Mouse (Mus musculus) embryonic facial prominence, embryonic 13.5 days (tissue): Measurements from ENCODE around the gene Sfxn1. TPM values are rescaled to one million over a fixed set of nuclear protein-coding genes. Genes with fewer than 3 reads are reported as not detected.

Source experiments
- ATAC-seq: fragments of 200-750 bp; cut with Nextera tagmentation; 2 replicates; pipeline ENCODE4 v1.8.0; 2017; ENCODE audit warnings: low read depth; ENCODE audit not compliant: insufficient number of reproducible peaks, insufficient read depth, low FRiP score, low TSS enrichment
- H3K27ac ChIP-seq: fragments of 300-500 bp; sonication (generic); 2 replicates; pipeline ENCODE4 v1.5.1; 2015; ENCODE audit warnings: moderate library complexity, mild to moderate bottlenecking, inconsistent platforms
- H3K27me3 ChIP-seq: fragments of 300-500 bp; sonication (generic); 2 replicates; pipeline ENCODE4 v1.6.1; 2015; ENCODE audit warnings: mild to moderate bottlenecking, inconsistent platforms
- H3K36me3 ChIP-seq: fragments of 300-500 bp; sonication (generic); 2 replicates; pipeline ENCODE4 v1.6.1; 2015; ENCODE audit warnings: mild to moderate bottlenecking, inconsistent platforms
- H3K4me1 ChIP-seq: fragments of 300-500 bp; sonication (generic); 2 replicates; pipeline ENCODE4 v1.6.1; 2015; ENCODE audit warnings: inconsistent platforms
- H3K4me2 ChIP-seq: fragments of 300-500 bp; sonication (generic); 2 replicates; pipeline ENCODE4 v1.6.1; 2015; ENCODE audit warnings: moderate library complexity, mild to moderate bottlenecking, inconsistent platforms
- H3K4me3 ChIP-seq: fragments of 300-500 bp; sonication (generic); 2 replicates; pipeline ENCODE4 v1.5.1; 2015; ENCODE audit warnings: mild to moderate bottlenecking, inconsistent platforms
- H3K9ac ChIP-seq: fragments of 300-500 bp; sonication (generic); 2 replicates; pipeline ENCODE4 v1.6.1; 2015; ENCODE audit warnings: mild to moderate bottlenecking, inconsistent platforms
- H3K9me3 ChIP-seq: fragments of 300-500 bp; sonication (generic); 2 replicates; pipeline ENCODE4 v1.6.1; 2016; ENCODE audit warnings: inconsistent platforms
- WGBS: fragments of 180-500 bp; shearing (Covaris S2); methylation state at CpG from one replicate; pipeline ENCODE4 v1.1.7; 2015; ENCODE audit warnings: mixed read lengths; 5-methylcytosine and 5-hydroxymethylcytosine counted together
- polyA plus RNA-seq: library from polyadenylated mRNA; unstranded; fragments of >200 nt; fragmentation: Nextera tagmentation; extraction: Ambion mirVana; gene quantifications from 2 replicates; pipeline ENCODE4 v1.2.1, GENCODE M21; 2015

Gene Sfxn1
- polyA plus RNA-seq, 1 experiment from 2014 or later: 61.6 TPM

GRCm38 (mm10) chr13:54147328-54147727 is 75.7 kb downstream of the Sfxn1 start:
- Histone ChIP-seq H3K9me3 (no peaks in the 10 kb centered on the region), H3K27ac (no peak overlapping the region), H3K9ac (no peak overlapping the region), H3K4me2 (no peak overlapping the region), H3K36me3 (no peaks in the 10 kb centered on the region), H3K27me3 (peaks cover 7% of the 10 kb centered on the region; the same call in 1 of the 2 replicates), H3K4me3 (no peak overlapping the region), H3K4me1 (no peaks in the 10 kb centered on the region)
- ATAC-seq: no peak
- 68% methylated on average over 1 of the region's 1 CpGs for WGBS

DNA sequence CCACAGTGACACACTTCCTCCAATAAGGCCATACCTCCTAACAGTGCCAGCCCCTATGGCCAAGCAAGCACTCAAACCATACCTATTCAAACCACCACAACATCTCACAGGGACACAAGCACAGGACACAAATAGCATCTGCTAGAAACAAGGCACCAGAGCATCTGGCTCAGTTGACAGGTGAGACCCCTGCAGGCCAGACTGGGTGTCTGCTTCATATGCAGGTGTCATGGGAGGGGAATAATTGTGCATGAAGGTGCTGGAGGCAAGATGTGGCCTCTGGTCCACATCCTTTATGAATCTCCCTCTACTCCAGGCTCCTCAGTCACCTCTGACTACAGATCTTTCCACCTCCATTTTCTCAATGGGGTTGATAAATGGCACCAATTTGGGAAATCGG is 80.8 kb downstream of the Sfxn1 start:
- no peaks in the 10 kb centered on the region for H3K9me3 ChIP-seq
- no peaks in the 10 kb centered on the region for H3K36me3 ChIP-seq
- no peak overlapping the region for H3K4me3 ChIP-seq
- no peak overlapping the region for H3K9ac ChIP-seq
- H3K4me1 ChIP-seq: no peaks in the 10 kb centered on the region
- WGBS: 93% methylated on average over 1 of the region's 1 CpGs
- no peak for ATAC-seq
- H3K27ac ChIP-seq: no peak overlapping the region
- no peak overlapping the region for H3K4me2 ChIP-seq
- peaks cover 7% of the 10 kb centered on the region; the same call in 1 of the 2 replicates for H3K27me3 ChIP-seq

- Histone ChIP-seq H3K4me1 (0 out of 2 replicates have a peak, but pooled peaks cover 3% of the 10 kb centered on the region), H3K9me3 (no peaks in the 10 kb centered on the region), H3K9ac (no peak overlapping the region), H3K27me3 (peaks cover 7% of the 10 kb centered on the region; the same call in 1 of the 2 replicates), H3K4me2 (no peak overlapping the region), H3K27ac (no peak overlapping the region), H3K36me3 (no peaks in the 10 kb centered on the region), H3K4me3 (no peak overlapping the region)
- 52% methylated on average over 7 of the region's 7 CpGs for WGBS
- ATAC-seq: no peak
These were observed 81.2 kb downstream of the Sfxn1 start for GRCm38 (mm10) chr13:54152911-54153310.

- ATAC-seq: no peak
- no peaks in the 10 kb centered on the region for H3K36me3 ChIP-seq
These were observed 82.1 kb downstream of the Sfxn1 start for GRCm38 (mm10) chr13:54153672-54154218.

DNA sequence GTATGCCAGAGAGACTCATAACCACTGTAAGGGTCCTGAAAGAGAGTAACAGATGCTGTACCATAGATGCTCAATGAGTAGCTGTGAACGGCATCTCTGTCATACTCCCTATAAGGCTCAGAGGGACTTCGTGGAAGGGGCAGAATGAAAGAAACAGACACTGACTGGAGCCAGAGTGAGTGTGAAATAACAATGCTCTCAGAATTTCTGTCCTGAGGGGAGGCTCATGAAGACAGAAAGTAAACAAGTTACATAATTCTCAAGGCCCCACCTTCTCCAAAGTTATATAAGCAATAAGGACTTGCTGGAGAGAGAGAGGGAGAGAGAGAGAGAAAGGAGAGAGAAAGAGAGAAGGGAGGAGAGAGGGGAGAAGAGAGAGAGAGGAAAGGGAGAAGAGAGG is 84.2 kb downstream of the Sfxn1 start:
- WGBS: 80% methylated on average over 2 of the region's 2 CpGs
- H3K4me3 ChIP-seq: no peak overlapping the region
- H3K9ac ChIP-seq: no peak overlapping the region
- no peaks in the 10 kb centered on the region for H3K36me3 ChIP-seq
- H3K4me2 ChIP-seq: no peak overlapping the region
- ATAC-seq: no peak
- no peaks in the 10 kb centered on the region for H3K27me3 ChIP-seq
- peaks cover 11% of the 10 kb centered on the region; the same call in 1 of the 2 replicates for H3K4me1 ChIP-seq
- H3K9me3 ChIP-seq: no peaks in the 10 kb centered on the region
- H3K27ac ChIP-seq: no peak overlapping the region

More at GRCm38 (mm10) chr13:54153672-54154218, 82.1 kb downstream of the Sfxn1 start:
- Histone ChIP-seq H3K27me3 (peaks cover 5% of the 10 kb centered on the region; the same call in 1 of the 2 replicates), H3K9ac (no peak overlapping the region), H3K27ac (no peak overlapping the region), H3K4me2 (no peak overlapping the region), H3K4me3 (no peak overlapping the region), H3K4me1 (0 out of 2 replicates have a peak, but pooled peaks cover 4% of the 10 kb centered on the region), H3K9me3 (no peaks in the 10 kb centered on the region)
- 37% methylated on average over 9 of the region's 9 CpGs for WGBS

Other genes with a start within 250 kb of the Sfxn1 start
- 0.49 and 0.61 TPM in 2 replicates for gene Drd1, start 16.2 kb upstream of the Sfxn1 start, polyA plus RNA-seq
- 0.08 TPM in 1 of 2 replicates, not detected in the other for gene Hrh2, start 120.3 kb downstream of the Sfxn1 start, polyA plus RNA-seq